Mouse (Mus musculus): ENCODE data around the gene Fcho1. TPM values are rescaled to one million over a fixed set of nuclear protein-coding genes. Genes with fewer than 3 reads are reported as not detected.

The Fcho1 gene
- polyA plus RNA-seq, 1 experiment from 2014 or later, result 9.8 TPM

- Histone ChIP-seq H3K27me3 (peaks cover 79% of the 10 kb centered on the region), H3K4me3 (replicated peaks) (peak overlapping the region; percentile 28), H3K4me2 (replicated peaks) (peak overlapping the region; percentile 42), H3K9ac (no peak overlapping the region), H3K27ac (replicated peaks) (no peak overlapping the region), H3K36me3 (no peaks in the 10 kb centered on the region), H3K4me1 (peaks cover 40% of the 10 kb centered on the region), H3K9me3 (replicated peaks) (no peaks in the 10 kb centered on the region)
- WGBS, result 5% methylated on average over 46 of the region's 46 CpGs
- no peak for ATAC-seq (ENCODE audit: insufficient number of reproducible peaks, low FRiP score, low TSS enrichment, low read depth)
Observed at GRCm38 (mm10) chr8:71679550-71680168, 45.9 kb downstream of the Fcho1 start.

- Histone ChIP-seq H3K9me3 (replicated peaks) (no peaks in the 10 kb centered on the region), H3K9ac (no peak overlapping the region), H3K4me1 (peaks cover 40% of the 10 kb centered on the region), H3K27ac (replicated peaks) (no peak overlapping the region), H3K4me3 (replicated peaks) (peak overlapping the region; percentile 28), H3K27me3 (peaks cover 74% of the 10 kb centered on the region), H3K36me3 (no peaks in the 10 kb centered on the region), H3K4me2 (replicated peaks) (peak overlapping the region; percentile 42)
- WGBS, result 20% methylated on average over 16 of the region's 16 CpGs
- no peak for ATAC-seq (ENCODE audit: insufficient number of reproducible peaks, low FRiP score, low TSS enrichment, low read depth)
Observed at GRCm38 (mm10) chr8:71679116-71679515, 46.4 kb downstream of the Fcho1 start.

- Histone ChIP-seq H3K36me3 (no peaks in the 10 kb centered on the region), H3K27me3 (peaks cover 65% of the 10 kb centered on the region), H3K4me1 (peaks cover 40% of the 10 kb centered on the region), H3K27ac (replicated peaks) (no peak overlapping the region), H3K4me2 (replicated peaks) (no peak overlapping the region), H3K4me3 (replicated peaks) (no peak overlapping the region), H3K9me3 (replicated peaks) (no peaks in the 10 kb centered on the region), H3K9ac (no peak overlapping the region)
- no peak for ATAC-seq (ENCODE audit: insufficient number of reproducible peaks, low FRiP score, low TSS enrichment, low read depth)
- 67% methylated on average over 4 of the region's 4 CpGs for WGBS
Observed at GRCm38 (mm10) chr8:71678216-71678615, 47.3 kb downstream of the Fcho1 start.

GRCm38 (mm10) chr8:71677555-71677954, 48.0 kb downstream of the Fcho1 start:
- H3K4me2 ChIP-seq (replicated peaks), result no peak overlapping the region
- H3K4me1 ChIP-seq, result peaks cover 40% of the 10 kb centered on the region
- H3K9me3 ChIP-seq (replicated peaks), result no peaks in the 10 kb centered on the region
- H3K4me3 ChIP-seq (replicated peaks), result no peak overlapping the region
- H3K27me3 ChIP-seq, result peaks cover 58% of the 10 kb centered on the region
- no peak for ATAC-seq (ENCODE audit: insufficient number of reproducible peaks, low FRiP score, low TSS enrichment, low read depth)
- no peaks in the 10 kb centered on the region for H3K36me3 ChIP-seq
- no peak overlapping the region for H3K9ac ChIP-seq
- no peak overlapping the region for H3K27ac ChIP-seq (replicated peaks)

GRCm38 (mm10) chr8:71676803-71677202, 48.7 kb downstream of the Fcho1 start:
- Histone ChIP-seq H3K9ac (0 out of 2 replicates have a peak overlapping the region, but pooled peaks have one; percentile 48), H3K4me1 (peaks cover 43% of the 10 kb centered on the region), H3K4me3 (replicated peaks) (peak overlapping the region; percentile 67), H3K9me3 (replicated peaks) (no peaks in the 10 kb centered on the region), H3K36me3 (no peaks in the 10 kb centered on the region), H3K27me3 (peaks cover 50% of the 10 kb centered on the region), H3K27ac (replicated peaks) (peak overlapping the region; percentile 72; the same call in 1 of the 2 replicates), H3K4me2 (replicated peaks) (peak overlapping the region; percentile 87)
- WGBS, result 48% methylated on average over 9 of the region's 9 CpGs
- no peak for ATAC-seq (ENCODE audit: insufficient number of reproducible peaks, low FRiP score, low TSS enrichment, low read depth)

GRCm38 (mm10) chr8:71676020-71676741, 49.3 kb downstream of the Fcho1 start, which contains the start of gene Jak3:
TSS of gene Jak3 (plus strand) at chr8:71676296.
- Histone ChIP-seq H3K9ac (peak within 1 kb of the TSS; percentile 48), H3K4me2 (replicated peaks) (peak within 1 kb of the TSS; percentile 87), H3K36me3 (no peaks in the 10 kb centered on the region), H3K9me3 (replicated peaks) (no peaks in the 10 kb centered on the region), H3K27me3 (peaks cover 47% of the 10 kb centered on the region), H3K27ac (replicated peaks) (peak within 1 kb of the TSS; percentile 72), H3K4me1 (peaks cover 43% of the 10 kb centered on the region), H3K4me3 (replicated peaks) (peak within 1 kb of the TSS; percentile 67)
- ATAC-seq (ENCODE audit: insufficient number of reproducible peaks, low FRiP score, low TSS enrichment, low read depth), result 0 out of 2 replicates have a peak, but pooled peaks have one; percentile 13
- 3% methylated on average over 40 of the region's 40 CpGs for WGBS

- Histone ChIP-seq H3K36me3 (no peaks in the 10 kb centered on the region), H3K9me3 (replicated peaks) (no peaks in the 10 kb centered on the region), H3K9ac (no peak overlapping the region), H3K27me3 (peaks cover 45% of the 10 kb centered on the region), H3K4me2 (replicated peaks) (peak overlapping the region; percentile 87), H3K27ac (replicated peaks) (0 out of 2 replicates have a peak overlapping the region, but pooled peaks have one; percentile 72), H3K4me1 (peaks cover 44% of the 10 kb centered on the region), H3K4me3 (replicated peaks) (peak overlapping the region; percentile 67)
- no peak for ATAC-seq (ENCODE audit: insufficient number of reproducible peaks, low FRiP score, low TSS enrichment, low read depth)
- 27% methylated on average over 9 of the region's 9 CpGs for WGBS
Observed at GRCm38 (mm10) chr8:71675456-71676019, 50.0 kb downstream of the Fcho1 start.

GRCm38 (mm10) chr8:71674071-71674470, 51.4 kb downstream of the Fcho1 start:
- 70% methylated on average over 2 of the region's 2 CpGs for WGBS
- Histone ChIP-seq H3K4me2 (replicated peaks) (no peak overlapping the region), H3K9me3 (replicated peaks) (no peaks in the 10 kb centered on the region), H3K9ac (no peak overlapping the region), H3K36me3 (no peaks in the 10 kb centered on the region), H3K27me3 (peaks cover 41% of the 10 kb centered on the region), H3K4me1 (peaks cover 37% of the 10 kb centered on the region), H3K4me3 (replicated peaks) (no peak overlapping the region), H3K27ac (replicated peaks) (no peak overlapping the region)
- ATAC-seq (ENCODE audit: insufficient number of reproducible peaks, low FRiP score, low TSS enrichment, low read depth), result no peak

GRCm38 (mm10) chr8:71672168-71672735, 53.3 kb downstream of the Fcho1 start:
- Histone ChIP-seq H3K9ac (no peak overlapping the region), H3K4me3 (replicated peaks) (peak overlapping the region; percentile 52), H3K27me3 (peaks cover 37% of the 10 kb centered on the region), H3K9me3 (replicated peaks) (no peaks in the 10 kb centered on the region), H3K4me1 (peaks cover 43% of the 10 kb centered on the region), H3K36me3 (no peaks in the 10 kb centered on the region), H3K4me2 (replicated peaks) (peak overlapping the region; percentile 98), H3K27ac (replicated peaks) (no peak overlapping the region; the same call in 1 of the 2 replicates)
- WGBS, result 53% methylated on average over 6 of the region's 6 CpGs
- ATAC-seq (ENCODE audit: insufficient number of reproducible peaks, low FRiP score, low TSS enrichment, low read depth), result no peak

- under 1% methylated on average over 42 of the region's 42 CpGs for WGBS
- Histone ChIP-seq H3K9me3 (replicated peaks) (no peaks in the 10 kb centered on the region), H3K27ac (replicated peaks) (no peak within 1 kb of the TSS; the same call in 1 of the 2 replicates), H3K9ac (no peak within 1 kb of the TSS; the same call in 1 of the 2 replicates), H3K4me3 (replicated peaks) (peak within 1 kb of the TSS; percentile 52), H3K27me3 (peaks cover 43% of the 10 kb centered on the region), H3K36me3 (no peaks in the 10 kb centered on the region), H3K4me2 (replicated peaks) (peak within 1 kb of the TSS; percentile 98), H3K4me1 (peaks cover 38% of the 10 kb centered on the region)
- peak; percentile 75 for ATAC-seq (ENCODE audit: insufficient number of reproducible peaks, low FRiP score, low TSS enrichment, low read depth)
Observed at GRCm38 (mm10) chr8:71671549-71671965, 54.0 kb downstream of the Fcho1 start, which contains the start of gene Unc13a. TSS of gene Unc13a (minus strand) at chr8:71671757.
